Mouse (Mus musculus): ENCODE results near the gene Cand2.

- TF ChIP-seq CTCF (IDR thresholded peaks at IDR 0.05) (no peak), EP300 (IDR thresholded peaks at IDR 0.05; ENCODE audit: insufficient read depth, low read depth, low read length) (no peak)
These were observed 46.8 kb upstream of the Cand2 start for GRCm38 (mm10) chr6:115727570-115727969.
